Mouse (Mus musculus) MEL (cell line): Measurements from ENCODE around the gene Rasl12. TPM values are rescaled to one million over a fixed set of nuclear protein-coding genes. Genes with fewer than 3 reads are reported as not detected.
A peak's percentile ranks its signal among the peaks of the same experiment; 100 is the strongest.

Source experiments
- DNase-seq: peaks from one replicate; pipeline ENCODE4 v3.0.0; 2011; ENCODE audit warnings: low read depth, low spot score
- H3K27ac ChIP-seq: 2 replicates; pipeline ENCODE4 v1.5.1; 2012; ENCODE audit warnings: low read depth, mild to moderate bottlenecking, control low read depth, low read length, moderate library complexity; ENCODE audit not compliant: control insufficient read depth
- H3K27me3 ChIP-seq, 2 experiments: fragments of 150-350 bp in 1 of 2; sonication (generic) in 1 of 2; 2 replicates each; pipeline ENCODE4 v1.6.1; 2012; ENCODE audit warnings: low read length in 2 of 2, mild to moderate bottlenecking in 2 of 2, improper control_type of control experiment in 1 of 2, moderate library complexity in 1 of 2; ENCODE audit not compliant: insufficient read depth in 2 of 2, control insufficient read depth in 1 of 2
- H3K36me3 ChIP-seq, 2 experiments: 2 replicates each; pipeline ENCODE4 v1.6.1; 2012 to 2014; ENCODE audit warnings: low read length in 2 of 2, improper control_type of control experiment in 1 of 2, inconsistent platforms in 1 of 2, mild to moderate bottlenecking in 1 of 2; ENCODE audit not compliant: insufficient read depth in 2 of 2, control insufficient read depth in 1 of 2
- H3K4me1 ChIP-seq, 2 experiments: fragments of 150-350 bp in 1 of 2; sonication (generic) in 1 of 2; 2 replicates each; pipeline ENCODE4 v1.6.1; 2012; ENCODE audit warnings: low read length in 2 of 2, improper control_type of control experiment in 1 of 2, mild to moderate bottlenecking in 1 of 2; ENCODE audit not compliant: insufficient read depth in 2 of 2, control insufficient read depth in 1 of 2
- H3K4me3 ChIP-seq, 2 experiments: fragments of 150-350 bp in 1 of 2; sonication (generic) in 1 of 2; 2 replicates each; pipeline ENCODE4 v1.5.1; 2012; ENCODE audit warnings: low read depth in 2 of 2, low read length in 2 of 2, mild to moderate bottlenecking in 2 of 2, moderate library complexity in 2 of 2, control low read depth in 1 of 2, improper control_type of control experiment in 1 of 2; ENCODE audit not compliant: control insufficient read depth in 1 of 2, insufficient read depth in 1 of 2
- H3K79me2 ChIP-seq: 2 replicates; pipeline ENCODE4 v1.6.1; 2012; ENCODE audit warnings: mild to moderate bottlenecking, low read length, moderate library complexity; ENCODE audit not compliant: control insufficient read depth, poor library complexity, insufficient read depth
- H3K9ac ChIP-seq: 2 replicates; pipeline ENCODE4 v1.6.1; 2012; ENCODE audit warnings: low read depth, mild to moderate bottlenecking, control low read depth, low read length, moderate library complexity; ENCODE audit not compliant: control insufficient read depth, poor library complexity, severe bottlenecking
- H3K9me3 ChIP-seq: fragments of 150-350 bp; sonication (generic); replicated peaks from 2 replicates; pipeline ENCODE4 v1.6.1; 2012; ENCODE audit warnings: mild to moderate bottlenecking, low read length, improper control_type of control experiment, moderate library complexity; ENCODE audit not compliant: insufficient read depth
- CTCF ChIP-seq, 3 experiments: IDR thresholded peaks in 2 of 3; conservative IDR thresholded peaks in 1 of 3; 2 replicates each; pipeline ENCODE4 v1.5.1; 2011 to 2012; ENCODE audit warnings: low read length in 3 of 3, low read depth in 2 of 3, mild to moderate bottlenecking in 2 of 3, improper control_type of control experiment in 1 of 3, inconsistent platforms in 1 of 3, mixed read lengths in 1 of 3, moderate library complexity in 1 of 3; ENCODE audit not compliant: control insufficient read depth in 1 of 3, insufficient read depth in 1 of 3, poor library complexity in 1 of 3, severe bottlenecking in 1 of 3
- MAZ ChIP-seq: IDR thresholded peaks from 2 replicates; pipeline ENCODE4 v1.6.1; 2012; ENCODE audit warnings: low read depth, mild to moderate bottlenecking, inconsistent platforms, low read length, improper control_type of control experiment
- MEF2A ChIP-seq: IDR thresholded peaks from 2 replicates; pipeline ENCODE4 v1.6.1; 2014; ENCODE audit warnings: low read depth, mild to moderate bottlenecking, inconsistent platforms, low read length, improper control_type of control experiment; ENCODE audit not compliant: poor library complexity, insufficient replicate concordance, severe bottlenecking; ENCODE audit errors: extremely low read depth
- MXI1 ChIP-seq: IDR thresholded peaks from 2 replicates; pipeline ENCODE4 v1.6.1; 2011; ENCODE audit warnings: mild to moderate bottlenecking, low read depth, low read length, improper control_type of control experiment
- NELFE ChIP-seq: IDR thresholded peaks from 2 replicates; pipeline ENCODE4 v1.6.1; 2011; ENCODE audit warnings: low read depth, low read length, improper control_type of control experiment
- SMC3 ChIP-seq: IDR thresholded peaks from 2 replicates; pipeline ENCODE4 v1.6.1; 2011; ENCODE audit warnings: low read depth, low read length, improper control_type of control experiment
- TAL1 ChIP-seq: IDR thresholded peaks from 2 replicates; pipeline ENCODE4 v1.6.1; 2012; ENCODE audit warnings: mild to moderate bottlenecking, inconsistent platforms, low read length, moderate library complexity, mixed read lengths
- TCF12 ChIP-seq: IDR thresholded peaks from 2 replicates; pipeline ENCODE4 v1.6.1; 2014; ENCODE audit warnings: low read depth, mild to moderate bottlenecking, inconsistent platforms, low read length, improper control_type of control experiment, moderate library complexity
- ZC3H11A ChIP-seq: IDR thresholded peaks from 2 replicates; pipeline ENCODE4 v1.6.1; 2012; ENCODE audit warnings: low read depth, mild to moderate bottlenecking, inconsistent platforms, low read length, improper control_type of control experiment
- polyA plus RNA-seq, 2 experiments: library from polyadenylated mRNA; stranded (reverse) in 1 of 2; unstranded in 1 of 2; fragments of >175 nt in 1 of 2; fragments of >200 nt in 1 of 2; gene quantifications; 2 replicates each; pipeline versions ENCODE4 v1.2.1 to v1.2.4; 2012; ENCODE audit warnings: low replicate concordance in 2 of 2, low read depth in 1 of 2; ENCODE audit not compliant: insufficient read length in 2 of 2, insufficient read depth in 1 of 2, missing spikeins in 1 of 2
- total RNA-seq: library from RNA; depleted of rRNA; stranded (reverse); fragments of 300-350 nt; gene quantifications from 2 replicates; pipeline ENCODE4 v1.2.3, GENCODE M21; 2012

The Rasl12 gene
- total and polyA plus RNA-seq, 3 experiments: 0.12 to 0.19 TPM; not detected in 1

GRCm38 (mm10) chr9:65356561-65356960, 41.7 kb upstream of the Rasl12 start:
- Histone ChIP-seq H3K4me1 (no peaks in the 10 kb centered on the region), H3K27ac (no peak overlapping the region), H3K9ac (no peak overlapping the region), H3K36me3 (peaks cover 0 to 5% of the 10 kb centered on the region in 2 experiments; a peak in 3 of 4 replicates), H3K9me3 (no peaks in the 10 kb centered on the region), H3K79me2 (peaks cover 11% of the 10 kb centered on the region), H3K4me3 (no peak overlapping the region), H3K27me3 (no peaks in the 10 kb centered on the region)
- no peak for TF ChIP-seq MEF2A
- DNase-seq: no peak

DNA sequence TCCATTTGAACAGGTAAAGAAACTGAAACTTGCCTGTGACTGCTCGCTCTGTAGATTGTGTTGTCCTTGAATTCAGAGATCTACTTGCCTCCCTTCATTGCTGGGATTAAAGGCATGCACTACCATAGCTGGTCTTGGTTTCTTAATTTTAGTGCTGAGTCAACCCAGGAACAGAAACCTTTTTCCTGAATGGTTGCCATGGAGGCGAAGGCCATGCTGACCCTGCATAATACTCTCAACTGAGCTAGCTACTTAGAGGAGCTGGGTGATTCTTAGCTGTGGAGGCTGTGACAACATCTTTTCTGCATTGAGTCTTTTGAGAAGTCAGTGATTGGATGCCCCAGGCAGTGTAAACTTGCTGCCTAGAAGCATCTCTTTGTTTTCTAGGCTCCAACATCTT, 41.3 kb upstream of the Rasl12 start:
- Histone ChIP-seq H3K9me3 (no peaks in the 10 kb centered on the region), H3K79me2 (peaks cover 10% of the 10 kb centered on the region), H3K4me1 (no peaks in the 10 kb centered on the region), H3K4me3 (no peak overlapping the region), H3K36me3 (peaks cover 0 to 5% of the 10 kb centered on the region in 2 experiments; a peak in 3 of 4 replicates), H3K27me3 (no peaks in the 10 kb centered on the region), H3K27ac (no peak overlapping the region), H3K9ac (no peak overlapping the region)
- TF ChIP-seq MAZ (no peak), TAL1 (no peak), CTCF (IDR thresholded peaks at IDR 0.05 in 2 of 3, conservative IDR thresholded peaks at IDR 0.05 in 1 of 3; ENCODE audit: control insufficient read depth in 1 of 3, insufficient read depth in 1 of 3, low read depth in 2 of 3, low read length in 3 of 3, poor library complexity in 1 of 3, severe bottlenecking in 1 of 3) (no peak), TCF12 (no peak), MXI1 (no peak), MEF2A (no peak)
- no peak for DNase-seq

GRCm38 (mm10) chr9:65358956-65359480, 39.3 kb upstream of the Rasl12 start:
- Histone ChIP-seq H3K4me3 (no peak overlapping the region), H3K36me3 (peaks cover 0 to 5% of the 10 kb centered on the region in 2 experiments; a peak in 2 of 4 replicates), H3K79me2 (0 out of 2 replicates have a peak, but pooled peaks cover under 1% of the 10 kb centered on the region), H3K27ac (no peak overlapping the region), H3K27me3 (no peaks in the 10 kb centered on the region), H3K9me3 (no peaks in the 10 kb centered on the region), H3K4me1 (no peaks in the 10 kb centered on the region), H3K9ac (no peak overlapping the region)
- peak; percentile 16 for DNase-seq
- no peak for TF ChIP-seq SMC3
- no peak for TF ChIP-seq ZC3H11A
- TF ChIP-seq TAL1: peak; percentile 61
- no peak for TF ChIP-seq NELFE
